Mouse (Mus musculus): ENCODE measurements around the gene Gm17571.

Gene Gm17571

DNA sequence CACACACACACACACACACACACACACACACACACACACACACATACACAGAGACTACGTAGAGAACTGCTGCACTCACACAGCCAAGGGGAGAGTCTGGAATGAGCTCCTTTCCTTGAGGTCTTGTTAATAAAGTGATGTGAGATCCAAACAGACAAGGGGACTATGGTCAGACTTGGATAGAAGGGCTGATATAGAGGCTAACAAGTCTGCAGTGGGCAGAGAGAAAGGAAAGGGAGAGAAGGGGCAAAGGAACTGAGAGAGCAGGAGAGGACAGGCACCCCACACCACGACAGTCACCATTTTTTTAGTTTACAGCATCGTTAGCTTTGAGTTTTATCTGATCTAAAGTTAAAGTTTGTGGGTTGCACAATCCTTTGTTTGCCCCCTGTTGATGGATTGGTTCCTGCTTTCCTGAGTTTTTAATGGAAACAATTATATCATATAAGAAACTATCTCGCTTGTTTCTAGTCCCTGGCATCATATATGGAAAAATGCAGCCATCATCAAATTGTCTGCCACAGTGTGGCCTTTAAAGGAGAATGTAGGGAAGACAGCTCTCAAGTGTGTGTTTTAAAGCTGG, at the start of gene Gm17571:
Gene Gm17571 (minus strand): TSS at position 51 of the 583 bp plus-strand sequence.
- DNase-seq (ENCODE audit: extremely low spot score) = no peak

DNA sequence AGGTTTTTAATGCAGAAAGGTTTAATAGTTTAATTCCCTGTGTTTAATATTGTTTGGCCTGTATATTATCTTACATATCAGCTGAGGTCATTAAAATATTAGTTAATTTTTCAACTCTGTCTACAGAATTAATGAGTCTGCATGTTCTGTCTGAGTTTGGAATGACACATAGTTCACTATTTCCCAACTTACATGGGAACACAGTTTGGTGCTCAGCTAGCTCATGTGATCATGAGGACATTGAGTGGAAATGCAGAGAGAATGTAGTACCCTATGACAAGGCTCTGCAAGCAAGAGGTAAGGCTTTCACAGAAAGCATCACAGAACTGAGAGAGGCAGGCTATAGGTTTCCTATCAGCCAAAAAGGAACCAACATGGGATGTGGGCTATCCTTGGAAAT, 49.0 kb upstream of the Gm17571 start:
- no peak for DNase-seq (ENCODE audit: extremely low spot score)

DNA sequence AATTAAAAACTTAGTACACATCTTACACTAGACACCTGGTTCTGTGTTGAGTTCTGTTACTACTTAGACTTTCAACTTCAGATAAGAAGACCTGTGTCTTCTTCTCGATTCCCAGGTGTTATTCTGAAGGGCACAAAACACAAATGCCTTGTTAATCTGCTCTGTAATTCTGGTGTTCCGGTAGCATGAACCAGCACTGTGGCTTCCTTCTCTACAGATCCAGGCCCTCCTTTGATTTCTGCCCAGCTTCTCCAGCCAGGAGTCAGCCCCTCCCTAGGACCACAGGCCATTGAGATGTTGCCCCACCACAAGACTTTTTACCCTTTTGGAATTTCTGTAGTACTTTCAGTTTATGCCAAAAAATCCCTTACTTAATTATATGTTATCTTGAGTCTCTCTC, 47.2 kb upstream of the Gm17571 start:
- DNase-seq (ENCODE audit: extremely low spot score) = no peak

DNA sequence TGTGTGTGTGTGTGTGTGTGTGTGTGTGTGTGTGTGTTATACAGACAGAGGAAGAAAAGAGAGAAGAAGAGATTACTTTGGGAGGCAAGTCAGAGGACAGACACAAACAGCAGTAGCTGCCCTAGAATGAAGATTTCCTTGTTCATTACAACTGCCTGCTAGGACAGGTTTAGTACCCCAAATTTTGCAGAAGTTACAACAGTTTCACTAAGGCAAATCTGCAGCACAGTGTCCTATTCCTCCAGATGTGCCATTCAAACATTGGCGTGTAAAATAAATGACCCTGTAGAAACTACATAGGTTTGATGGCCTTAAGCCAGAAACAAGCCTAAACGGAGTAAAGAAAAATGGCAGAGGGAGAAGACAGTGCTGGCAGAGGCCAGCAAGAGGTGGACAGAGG, 46.3 kb upstream of the Gm17571 start:
- DNase-seq (ENCODE audit: extremely low spot score) = no peak

DNA sequence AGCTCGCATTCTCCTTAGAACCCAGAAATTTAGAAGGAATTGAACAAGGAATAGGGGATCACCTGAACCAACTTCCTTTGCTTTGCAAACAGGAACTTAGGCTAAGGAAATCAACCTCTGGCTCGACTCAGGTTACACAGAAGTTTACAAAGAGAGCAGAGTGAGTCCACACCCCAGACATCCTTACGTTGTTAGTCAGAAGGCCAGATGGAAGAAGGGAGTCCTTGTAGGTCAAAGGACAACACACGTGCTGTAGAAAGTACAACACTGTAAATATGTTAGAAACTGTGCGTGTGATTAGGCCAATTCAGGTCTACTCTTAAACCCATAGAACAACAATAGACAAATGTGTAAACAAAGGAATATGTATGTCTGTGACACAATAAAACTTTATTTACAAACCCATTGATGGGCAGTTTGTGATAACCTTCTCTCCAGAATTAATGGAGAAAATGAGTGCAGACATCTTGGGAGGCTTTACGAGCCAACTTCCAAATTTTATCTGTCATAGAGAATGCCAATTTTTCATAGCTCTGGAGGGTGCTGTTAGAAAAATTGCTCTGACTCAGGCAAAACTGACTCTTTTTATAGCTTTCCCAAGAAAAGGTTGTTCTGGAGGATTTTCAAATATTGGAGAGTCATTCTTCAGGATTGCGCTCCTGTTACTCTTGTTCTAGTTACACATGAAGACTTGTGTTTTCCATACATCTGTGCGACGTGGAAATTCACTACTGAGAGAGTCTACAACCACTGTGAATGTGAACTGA, 45.5 kb upstream of the Gm17571 start:
- no peak for DNase-seq (ENCODE audit: extremely low spot score)

- DNase-seq (ENCODE audit: extremely low spot score) = no peak
These were observed 44.6 kb upstream of the Gm17571 start for GRCm38 (mm10) chr9:13491107-13491506.

- no peak for DNase-seq (ENCODE audit: extremely low spot score)
These were observed 39.4 kb upstream of the Gm17571 start for GRCm38 (mm10) chr9:13485914-13486313.

- DNase-seq (ENCODE audit: extremely low spot score) = no peak
These were observed 38.0 kb upstream of the Gm17571 start for GRCm38 (mm10) chr9:13484267-13485240.

DNA sequence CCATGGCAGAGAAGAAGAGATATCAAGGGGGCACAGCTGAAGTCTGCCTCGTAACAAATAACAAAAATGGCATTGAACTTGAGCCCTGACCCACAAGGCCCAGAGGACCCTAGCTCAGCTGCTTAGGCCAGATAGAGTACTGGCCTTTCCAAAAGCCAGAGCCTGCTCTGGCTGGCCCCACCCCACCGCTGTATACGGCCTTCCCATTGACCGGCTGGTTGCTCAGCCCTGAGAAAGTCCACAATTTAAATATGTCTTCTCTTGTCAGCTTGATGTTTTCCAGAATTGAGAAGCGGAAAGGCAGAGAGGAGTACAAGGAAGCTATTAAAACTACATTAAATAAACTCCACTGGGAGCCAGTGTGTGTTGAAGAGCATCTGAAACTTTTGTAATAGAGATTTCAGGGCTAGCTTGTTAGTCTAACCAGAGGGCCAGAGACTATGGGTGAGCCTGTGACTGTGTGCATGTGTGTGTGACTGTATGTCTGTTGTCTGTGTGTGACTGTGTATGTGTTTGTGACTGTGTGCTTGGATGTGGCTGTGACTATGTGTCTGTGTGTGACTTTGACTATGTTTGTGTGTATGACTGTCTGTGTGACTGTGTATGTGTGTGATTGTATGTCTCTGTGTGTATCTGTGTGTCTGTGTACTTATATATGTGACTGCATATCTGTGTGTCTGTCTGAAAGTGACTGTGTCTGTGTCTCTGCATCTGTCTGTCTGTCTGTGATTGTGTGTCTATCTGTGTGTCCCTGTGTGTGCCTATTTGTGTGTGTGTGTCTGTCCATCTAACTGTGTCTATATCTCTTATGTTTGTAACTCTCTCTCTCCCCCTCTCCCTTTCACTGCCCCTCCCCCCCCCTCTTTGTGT, 36.9 kb upstream of the Gm17571 start:
- DNase-seq (ENCODE audit: extremely low spot score) = no peak

DNA sequence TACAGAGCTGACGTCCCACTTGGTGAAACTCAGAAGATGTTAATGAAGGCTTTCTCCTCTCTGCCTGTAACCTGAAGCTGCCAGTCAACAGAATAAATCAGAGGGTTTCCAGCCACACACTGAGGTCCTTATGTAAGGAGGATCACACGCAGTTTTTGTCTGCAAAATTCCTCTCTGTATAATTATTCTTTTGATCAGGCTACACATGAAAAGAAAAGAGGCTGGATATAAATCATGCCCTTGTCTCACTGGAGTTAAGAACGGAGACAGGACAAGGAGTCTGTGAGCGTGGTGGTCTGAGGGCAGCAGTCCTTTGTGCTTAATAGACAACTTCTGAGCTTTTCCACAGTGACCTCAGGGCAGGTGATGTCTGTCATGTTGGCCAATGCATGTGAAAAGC, 32.7 kb upstream of the Gm17571 start:
- DNase-seq (ENCODE audit: extremely low spot score) = no peak

DNA sequence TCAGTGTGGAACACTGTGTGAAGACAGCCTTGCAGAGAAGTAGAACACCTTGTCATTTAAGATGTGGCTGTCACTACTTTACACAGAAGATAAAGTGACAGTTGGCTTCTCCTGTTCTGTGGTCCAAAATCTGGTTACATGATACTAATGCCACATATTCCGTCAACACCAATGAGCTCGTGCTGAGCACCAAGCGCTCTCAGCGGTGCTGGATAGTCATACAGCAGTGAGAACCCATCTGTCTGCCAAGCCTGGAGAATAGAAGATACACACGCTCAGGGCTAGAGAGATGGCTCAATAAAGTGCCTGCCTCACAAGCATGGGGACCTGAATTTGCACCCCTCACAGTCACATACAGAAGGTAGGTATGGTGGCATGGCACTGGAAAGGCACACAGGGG, 28.4 kb upstream of the Gm17571 start:
- DNase-seq (ENCODE audit: extremely low spot score) = no peak

DNA sequence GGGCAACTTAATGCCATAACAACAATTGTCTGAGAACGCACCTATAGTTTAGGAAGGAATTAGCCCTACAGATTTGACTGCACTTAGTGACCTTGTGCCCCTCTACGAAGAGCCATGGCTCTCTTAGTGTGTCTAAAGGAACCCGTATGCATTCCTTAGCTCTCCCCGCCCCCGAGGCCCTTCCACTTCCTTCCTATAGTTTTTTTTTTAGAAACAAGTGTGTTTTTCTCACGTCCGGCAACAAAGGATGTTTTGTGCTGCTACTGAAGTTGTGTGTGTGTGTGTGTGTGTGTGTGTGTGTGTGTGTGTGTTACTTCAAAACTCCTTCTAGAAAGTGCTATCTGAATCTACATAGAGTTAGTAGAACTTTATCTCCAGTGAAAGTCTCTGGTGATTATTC, 23.5 kb upstream of the Gm17571 start:
- no peak for DNase-seq (ENCODE audit: extremely low spot score)

DNA sequence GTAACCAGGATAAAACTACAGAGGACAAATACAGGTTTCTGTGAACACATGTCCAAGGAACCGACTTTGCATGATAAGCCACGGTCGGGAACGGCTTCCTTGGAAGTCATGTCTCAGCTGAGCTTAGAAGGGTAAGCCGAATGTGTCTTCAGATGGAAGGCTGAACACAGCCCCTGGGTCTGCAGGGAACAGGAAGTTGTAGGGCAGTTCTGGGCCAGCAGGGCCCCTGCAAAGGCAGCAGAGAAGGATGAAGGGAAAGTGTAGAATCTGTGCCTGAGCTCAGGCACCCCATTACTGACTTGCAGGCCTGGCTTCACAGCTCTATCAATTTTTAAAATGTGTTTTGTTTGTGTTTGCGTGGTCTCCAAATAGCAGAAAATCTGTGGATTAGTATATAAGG, 22.2 kb upstream of the Gm17571 start:
- DNase-seq (ENCODE audit: extremely low spot score) = no peak

- DNase-seq (ENCODE audit: extremely low spot score) = no peak
These were observed 21.2 kb upstream of the Gm17571 start for GRCm38 (mm10) chr9:13467745-13468144.

GRCm38 (mm10) chr9:13466816-13467215, 20.3 kb upstream of the Gm17571 start:
- DNase-seq (ENCODE audit: extremely low spot score) = no peak

- no peak for DNase-seq (ENCODE audit: extremely low spot score)
These were observed 19.8 kb upstream of the Gm17571 start for GRCm38 (mm10) chr9:13466351-13466750.

GRCm38 (mm10) chr9:13465358-13466020, 18.9 kb upstream of the Gm17571 start:
- no peak for DNase-seq (ENCODE audit: extremely low spot score)

- no peak for DNase-seq (ENCODE audit: extremely low spot score)
These were observed 14.4 kb upstream of the Gm17571 start for GRCm38 (mm10) chr9:13460926-13461325.

GRCm38 (mm10) chr9:13460012-13460411, 13.5 kb upstream of the Gm17571 start:
- DNase-seq (ENCODE audit: extremely low spot score) = no peak

- no peak for DNase-seq (ENCODE audit: extremely low spot score)
These were observed 12.8 kb upstream of the Gm17571 start for GRCm38 (mm10) chr9:13459371-13459770.

- no peak for DNase-seq (ENCODE audit: extremely low spot score)
These were observed 11.2 kb upstream of the Gm17571 start for GRCm38 (mm10) chr9:13457774-13458173.

All from embryo, embryonic 9.5 days (tissue).